Mouse (Mus musculus) ES-Bruce4 (cell line): ENCODE results near the gene Agpat1.

ENCODE experiments used
- EP300 ChIP-seq: IDR thresholded peaks from 2 replicates; pipeline ENCODE4 v1.6.1; 2011; ENCODE audit warnings: low read depth, low read length; ENCODE audit not compliant: insufficient read depth
- POLR2A ChIP-seq: IDR thresholded peaks from one replicate; pipeline ENCODE4 v1.8.1; 2011; ENCODE audit warnings: low read length; ENCODE audit not compliant: insufficient read depth

DNA sequence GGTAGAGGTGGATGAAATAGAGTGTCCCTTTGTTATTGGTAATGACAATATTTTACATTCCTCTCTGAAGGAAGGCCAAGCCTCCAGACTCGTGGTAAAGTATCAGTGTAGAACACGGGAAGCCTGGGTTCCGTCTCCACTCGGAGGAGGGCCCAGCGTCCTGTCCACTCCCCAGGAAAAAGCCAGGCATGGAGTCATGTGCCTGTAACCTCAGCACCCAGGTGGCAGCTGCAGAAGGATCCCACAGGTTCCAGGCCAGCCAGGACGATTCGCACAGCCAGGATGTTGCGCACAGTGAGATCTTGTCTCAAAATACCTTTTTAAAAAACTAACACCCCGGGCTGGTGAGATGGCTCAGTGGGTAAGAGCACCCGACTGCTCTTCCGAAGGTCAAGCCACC, 40.7 kb upstream of the Agpat1 start:
- TF ChIP-seq POLR2A = no peak
- no peak for TF ChIP-seq EP300
